Mouse (Mus musculus) bone marrow macrophage, adult 2 months (primary cell): ENCODE measurements around the gene Gm17018. TPM values are rescaled to one million over a fixed set of nuclear protein-coding genes. Genes with fewer than 3 reads are reported as not detected.

Experiments
- H3K27ac ChIP-seq: 2 replicates; pipeline ENCODE4 v1.5.1; 2012; ENCODE audit warnings: low read depth, low read length; ENCODE audit not compliant: insufficient read depth
- H3K4me1 ChIP-seq: 2 replicates; pipeline ENCODE4 v1.6.1; 2012; ENCODE audit warnings: low read length; ENCODE audit not compliant: control insufficient read depth, insufficient read depth
- H3K4me3 ChIP-seq: 2 replicates; pipeline ENCODE4 v1.5.1; 2012; ENCODE audit warnings: mild to moderate bottlenecking, low read length, moderate library complexity; ENCODE audit not compliant: insufficient read depth
- CTCF ChIP-seq: IDR thresholded peaks from 2 replicates; pipeline ENCODE4 v1.5.1; 2012; ENCODE audit warnings: low read depth, mild to moderate bottlenecking, low read length, moderate library complexity
- POLR2A ChIP-seq: IDR thresholded peaks from 2 replicates; pipeline ENCODE4 v1.6.1; 2012; ENCODE audit warnings: mild to moderate bottlenecking, low read depth, low read length, borderline replicate concordance
- polyA plus RNA-seq: library from polyadenylated mRNA; stranded (reverse); fragments of >200 nt; gene quantifications from 2 replicates; pipeline ENCODE4 v1.2.4, GENCODE M21; 2012; ENCODE audit not compliant: missing spikeins, insufficient read depth, insufficient read length

Gm17018 gene
- polyA plus RNA-seq, 1 experiment = 35.3 TPM

GRCm38 (mm10) chr19:45587509-45588292 lies 27.3 kb downstream of the Gm17018 start:
- peaks cover 59% of the 10 kb centered on the region for H3K4me1 ChIP-seq
- no peak overlapping the region for H3K4me3 ChIP-seq
- no peak for TF ChIP-seq POLR2A
- TF ChIP-seq CTCF = no peak
- no peak overlapping the region for H3K27ac ChIP-seq

- H3K4me3 ChIP-seq = no peak overlapping the region
- H3K4me1 ChIP-seq = peaks cover 55% of the 10 kb centered on the region
- no peak overlapping the region for H3K27ac ChIP-seq
- TF ChIP-seq POLR2A = no peak
- TF ChIP-seq CTCF = no peak
Measured at GRCm38 (mm10) chr19:45589761-45590160, 29.3 kb downstream of the Gm17018 start.

- no peak for TF ChIP-seq POLR2A
- no peak for TF ChIP-seq CTCF
- Histone ChIP-seq H3K27ac (peak overlapping the region; percentile 98), H3K4me1 (peaks cover 41% of the 10 kb centered on the region), H3K4me3 (peak overlapping the region; percentile 65)
Measured at GRCm38 (mm10) chr19:45591704-45592103, 31.3 kb downstream of the Gm17018 start.

GRCm38 (mm10) chr19:45592916-45593315 lies 32.5 kb downstream of the Gm17018 start:
- Histone ChIP-seq H3K27ac (no peak overlapping the region), H3K4me3 (no peak overlapping the region), H3K4me1 (peaks cover 30% of the 10 kb centered on the region)
- no peak for TF ChIP-seq POLR2A
- TF ChIP-seq CTCF = no peak

DNA sequence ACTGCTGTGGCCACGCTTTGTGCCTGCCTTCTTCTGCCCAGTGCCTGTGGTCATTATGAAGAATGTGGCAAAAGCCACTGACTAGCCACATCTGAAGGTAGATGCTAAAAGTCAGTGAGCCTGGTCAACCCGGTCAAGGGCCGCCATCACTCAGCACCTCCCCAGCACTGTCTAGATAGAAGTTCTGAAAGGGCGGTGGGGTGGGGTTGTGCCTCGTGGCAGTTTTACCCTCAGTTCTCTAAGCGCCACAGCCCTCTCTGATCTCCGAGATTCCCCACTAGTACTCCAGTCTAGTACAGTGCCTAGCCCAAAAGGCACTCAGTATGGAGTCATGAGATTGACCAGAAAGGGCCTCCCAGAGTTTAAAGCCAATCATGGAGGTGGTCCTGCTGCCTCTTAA lies 33.7 kb downstream of the Gm17018 start:
- Histone ChIP-seq H3K27ac (no peak overlapping the region), H3K4me1 (peaks cover 26% of the 10 kb centered on the region), H3K4me3 (no peak overlapping the region)
- TF ChIP-seq POLR2A (no peak), CTCF (no peak)

GRCm38 (mm10) chr19:45595481-45595880 lies 35.1 kb downstream of the Gm17018 start:
- H3K4me1 ChIP-seq = peaks cover 18% of the 10 kb centered on the region
- no peak overlapping the region for H3K4me3 ChIP-seq
- no peak overlapping the region for H3K27ac ChIP-seq
- TF ChIP-seq POLR2A = no peak
- no peak for TF ChIP-seq CTCF

- TF ChIP-seq CTCF (no peak), POLR2A (no peak)
- Histone ChIP-seq H3K27ac (no peak overlapping the region), H3K4me3 (no peak overlapping the region), H3K4me1 (peaks cover 18% of the 10 kb centered on the region)
Measured at GRCm38 (mm10) chr19:45596019-45596418, 35.6 kb downstream of the Gm17018 start.

GRCm38 (mm10) chr19:45596434-45596833 lies 36.0 kb downstream of the Gm17018 start:
- Histone ChIP-seq H3K4me1 (peaks cover 18% of the 10 kb centered on the region), H3K4me3 (no peak overlapping the region), H3K27ac (no peak overlapping the region)
- TF ChIP-seq CTCF = no peak
- TF ChIP-seq POLR2A = no peak

GRCm38 (mm10) chr19:45597106-45597505 lies 36.7 kb downstream of the Gm17018 start:
- TF ChIP-seq CTCF = no peak
- no peak for TF ChIP-seq POLR2A
- no peak overlapping the region for H3K4me3 ChIP-seq
- peaks cover 16% of the 10 kb centered on the region for H3K4me1 ChIP-seq
- H3K27ac ChIP-seq = no peak overlapping the region

DNA sequence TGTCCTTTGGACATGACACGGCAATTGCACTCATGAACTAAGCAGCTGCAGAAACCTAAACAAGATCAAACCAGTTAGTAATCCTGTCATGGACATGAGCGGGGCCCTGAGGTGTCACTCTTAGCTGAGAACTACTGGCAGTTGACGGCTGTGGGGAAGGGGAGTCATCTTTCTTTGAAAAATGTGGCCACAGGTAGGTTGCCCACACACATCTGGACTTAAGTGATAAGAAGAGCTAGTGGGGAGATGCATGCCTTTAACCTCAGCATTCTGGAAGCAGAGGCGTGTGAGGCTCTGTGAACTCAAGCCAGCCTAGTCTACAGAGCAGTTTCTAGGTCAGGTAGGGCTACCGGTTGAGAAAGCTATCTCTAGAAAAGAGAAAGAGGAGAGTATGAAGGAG lies 42.2 kb downstream of the Gm17018 start:
- TF ChIP-seq POLR2A = no peak
- no peak for TF ChIP-seq CTCF
- no peak overlapping the region for H3K4me3 ChIP-seq
- H3K4me1 ChIP-seq = no peaks in the 10 kb centered on the region
- no peak overlapping the region for H3K27ac ChIP-seq
